Mouse (Mus musculus): Measurements from ENCODE around the gene Tbcel. TPM values are rescaled to one million over a fixed set of nuclear protein-coding genes. Genes with fewer than 3 reads are reported as not detected.

Gene Tbcel
- polyA plus RNA-seq, 1 experiment from 2014 or later = 4.9 TPM

- H3K4me3 ChIP-seq (ENCODE audit: low read depth, low read length) = no peak overlapping the region
- no peaks in the 10 kb centered on the region for H3K27me3 ChIP-seq (ENCODE audit: control insufficient read depth, insufficient read depth, low read length)
- 82% methylated on average over 10 of the region's 10 CpGs for WGBS
- H3K27ac ChIP-seq (replicated peaks; ENCODE audit: low read depth, low read length) = no peak overlapping the region
- H3K4me1 ChIP-seq (ENCODE audit: control insufficient read depth, insufficient read depth, low read length) = 0 out of 2 replicates have a peak, but pooled peaks cover 2% of the 10 kb centered on the region
- H3K4me2 ChIP-seq (ENCODE audit: low read depth, severe bottlenecking) = no peak overlapping the region
- DNase-seq (ENCODE audit: low spot score) = no peak
- no peak for ATAC-seq (ENCODE audit: insufficient number of reproducible peaks, low FRiP score, low TSS enrichment, low read depth)
- no peak overlapping the region for H3K9ac ChIP-seq (ENCODE audit: low read length)
- H3K36me3 ChIP-seq (ENCODE audit: control insufficient read depth, insufficient read depth, low read length) = peaks cover 2% of the 10 kb centered on the region; the same call in 1 of the 2 replicates
- no peaks in the 10 kb centered on the region for H3K9me3 ChIP-seq (ENCODE audit: control insufficient read depth, low read length)
Observed at GRCm38 (mm10) chr9:42426661-42427358, 80.8 kb downstream of the Tbcel start.

DNA sequence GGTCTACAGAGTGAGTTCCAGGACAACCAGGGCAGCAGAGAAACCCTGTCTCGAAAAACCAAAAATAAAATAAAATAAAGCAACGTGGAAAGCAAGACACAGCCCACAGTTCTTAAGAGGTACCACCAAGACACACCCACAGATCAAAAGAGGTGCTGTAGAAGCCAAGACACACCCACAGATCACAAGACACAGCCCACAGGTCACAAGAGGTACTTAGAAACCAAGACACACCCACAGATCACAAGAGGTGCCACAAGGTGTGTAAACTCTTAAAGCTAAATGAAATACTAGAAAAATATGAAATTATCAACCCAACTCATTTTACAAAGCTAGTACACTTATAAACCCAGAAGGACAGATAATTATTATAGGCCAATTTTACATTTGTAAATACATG lies 84.0 kb downstream of the Tbcel start:
- Histone ChIP-seq H3K4me3 (ENCODE audit: low read depth, low read length) (no peak overlapping the region), H3K27me3 (ENCODE audit: control insufficient read depth, insufficient read depth, low read length) (no peaks in the 10 kb centered on the region), H3K27ac (replicated peaks; ENCODE audit: low read depth, low read length) (no peak overlapping the region), H3K36me3 (ENCODE audit: control insufficient read depth, insufficient read depth, low read length) (no peaks in the 10 kb centered on the region; the same call in 1 of the 2 replicates), H3K9me3 (ENCODE audit: control insufficient read depth, low read length) (no peaks in the 10 kb centered on the region), H3K4me2 (ENCODE audit: low read depth, severe bottlenecking) (no peak overlapping the region), H3K4me1 (ENCODE audit: control insufficient read depth, insufficient read depth, low read length) (no peaks in the 10 kb centered on the region), H3K9ac (ENCODE audit: low read length) (no peak overlapping the region)
- no peak for DNase-seq (ENCODE audit: low spot score)
- ATAC-seq (ENCODE audit: insufficient number of reproducible peaks, low FRiP score, low TSS enrichment, low read depth) = no peak
- 81% methylated on average over 2 of the region's 2 CpGs for WGBS

GRCm38 (mm10) chr9:42419687-42420086 lies 87.9 kb downstream of the Tbcel start:
- WGBS = 84% methylated on average over 2 of the region's 2 CpGs

DNA sequence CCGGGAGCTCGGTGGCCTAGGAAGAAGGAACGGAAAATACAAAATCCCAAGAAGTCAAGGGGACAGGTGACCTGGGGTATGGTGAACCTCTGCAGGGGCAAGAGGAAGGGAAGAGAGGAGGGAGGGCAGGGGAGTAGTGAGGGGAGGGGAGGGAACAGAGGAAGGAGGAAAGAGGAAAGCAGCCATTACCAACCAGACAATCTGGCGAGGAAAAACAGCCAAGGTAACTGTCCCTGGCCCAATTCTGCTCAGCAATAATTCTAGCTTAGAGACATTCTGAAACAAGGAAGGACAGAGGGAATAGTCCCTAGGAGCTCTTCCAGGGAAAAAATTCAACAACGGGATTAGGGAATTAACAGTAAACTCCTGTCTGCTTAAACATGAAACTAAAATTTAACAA lies 88.8 kb downstream of the Tbcel start:
- H3K27ac ChIP-seq (replicated peaks; ENCODE audit: low read depth, low read length) = no peak overlapping the region
- ATAC-seq (ENCODE audit: insufficient number of reproducible peaks, low FRiP score, low TSS enrichment, low read depth) (no peak), DNase-seq (ENCODE audit: low spot score) (no peak)
- no peaks in the 10 kb centered on the region; the same call in 1 of the 2 replicates for H3K4me1 ChIP-seq (ENCODE audit: control insufficient read depth, insufficient read depth, low read length)
- H3K27me3 ChIP-seq (ENCODE audit: control insufficient read depth, insufficient read depth, low read length) = no peaks in the 10 kb centered on the region
- WGBS = 90% methylated on average over 5 of the region's 5 CpGs
- H3K4me3 ChIP-seq (ENCODE audit: low read depth, low read length) = no peak overlapping the region
- H3K4me2 ChIP-seq (ENCODE audit: low read depth, severe bottlenecking) = no peak overlapping the region
- H3K9ac ChIP-seq (ENCODE audit: low read length) = no peak overlapping the region
- H3K36me3 ChIP-seq (ENCODE audit: control insufficient read depth, insufficient read depth, low read length) = 0 out of 2 replicates have a peak, but pooled peaks cover 2% of the 10 kb centered on the region
- no peaks in the 10 kb centered on the region for H3K9me3 ChIP-seq (ENCODE audit: control insufficient read depth, low read length)

More at GRCm38 (mm10) chr9:42419687-42420086, 87.9 kb downstream of the Tbcel start:
- Histone ChIP-seq H3K9me3 (ENCODE audit: control insufficient read depth, low read length) (no peaks in the 10 kb centered on the region), H3K27me3 (ENCODE audit: control insufficient read depth, insufficient read depth, low read length) (no peaks in the 10 kb centered on the region), H3K4me2 (ENCODE audit: low read depth, severe bottlenecking) (no peak overlapping the region), H3K4me3 (ENCODE audit: low read depth, low read length) (no peak overlapping the region), H3K36me3 (ENCODE audit: control insufficient read depth, insufficient read depth, low read length) (0 out of 2 replicates have a peak, but pooled peaks cover 2% of the 10 kb centered on the region), H3K27ac (replicated peaks; ENCODE audit: low read depth, low read length) (no peak overlapping the region), H3K4me1 (ENCODE audit: control insufficient read depth, insufficient read depth, low read length) (no peaks in the 10 kb centered on the region; the same call in 1 of the 2 replicates), H3K9ac (ENCODE audit: low read length) (no peak overlapping the region)
- no peak for ATAC-seq (ENCODE audit: insufficient number of reproducible peaks, low FRiP score, low TSS enrichment, low read depth)
- no peak for DNase-seq (ENCODE audit: low spot score)

DNA sequence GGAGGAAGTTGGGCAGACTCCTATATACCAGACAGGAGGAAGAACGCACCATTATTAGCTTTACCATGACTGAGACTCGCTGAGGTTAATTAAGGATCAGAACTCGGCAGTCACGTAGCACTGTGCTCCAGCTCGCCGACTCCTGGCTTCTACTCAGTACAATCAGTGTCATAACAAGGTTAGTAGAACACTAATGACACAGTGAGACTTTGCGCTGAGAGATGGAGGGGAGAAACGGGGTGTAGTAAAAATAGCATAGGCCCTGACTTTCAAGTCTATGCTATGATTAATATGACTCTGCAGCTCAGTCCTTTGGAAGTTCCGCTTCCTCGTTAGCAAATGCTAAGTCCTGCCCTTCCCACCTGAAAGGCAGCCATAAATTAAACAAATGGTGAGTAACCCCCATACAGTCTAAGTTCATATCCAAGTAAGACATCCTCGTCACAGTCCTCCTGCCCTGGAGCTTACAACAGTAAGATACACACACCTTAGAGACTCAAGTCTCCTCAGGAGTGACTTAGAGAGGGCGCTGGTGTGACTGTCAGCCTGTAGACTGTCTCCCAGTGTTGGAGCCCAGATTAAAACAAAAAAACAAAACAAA lies 90.2 kb downstream of the Tbcel start:
- no peak overlapping the region for H3K27ac ChIP-seq (replicated peaks; ENCODE audit: low read depth, low read length)
- H3K27me3 ChIP-seq (ENCODE audit: control insufficient read depth, insufficient read depth, low read length) = no peaks in the 10 kb centered on the region
- H3K4me2 ChIP-seq (ENCODE audit: low read depth, severe bottlenecking) = no peak overlapping the region
- H3K9me3 ChIP-seq (ENCODE audit: control insufficient read depth, low read length) = no peaks in the 10 kb centered on the region
- H3K4me3 ChIP-seq (ENCODE audit: low read depth, low read length) = no peak overlapping the region
- DNase-seq (ENCODE audit: low spot score) (no peak), ATAC-seq (ENCODE audit: insufficient number of reproducible peaks, low FRiP score, low TSS enrichment, low read depth) (no peak)
- H3K36me3 ChIP-seq (ENCODE audit: control insufficient read depth, insufficient read depth, low read length) = peaks cover 2% of the 10 kb centered on the region; the same call in 1 of the 2 replicates
- WGBS = 48% methylated on average over 12 of the region's 12 CpGs
- no peaks in the 10 kb centered on the region; the same call in 1 of the 2 replicates for H3K4me1 ChIP-seq (ENCODE audit: control insufficient read depth, insufficient read depth, low read length)
- H3K9ac ChIP-seq (ENCODE audit: low read length) = no peak overlapping the region

DNA sequence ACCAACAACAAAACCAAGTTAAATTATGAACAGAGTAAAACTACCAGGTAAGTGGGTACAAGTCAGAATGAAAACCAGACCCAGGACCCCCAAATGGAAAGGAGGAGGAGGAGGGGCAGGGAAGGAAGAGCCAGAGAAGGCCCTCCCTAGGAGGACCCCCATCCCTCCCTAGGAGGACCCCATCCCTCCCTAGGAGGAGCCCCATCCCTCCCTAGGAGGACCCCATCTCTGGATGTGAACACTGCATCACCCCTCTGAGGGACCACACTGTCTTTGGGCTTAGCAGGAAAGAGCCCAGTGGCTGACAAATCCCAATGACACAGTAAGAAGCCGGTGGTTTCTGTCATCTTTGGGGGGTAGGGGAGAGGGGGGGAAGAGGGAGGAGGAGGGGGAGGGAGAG lies 92.4 kb downstream of the Tbcel start:
- H3K27ac ChIP-seq (replicated peaks; ENCODE audit: low read depth, low read length) = no peak overlapping the region
- H3K4me3 ChIP-seq (ENCODE audit: low read depth, low read length) = no peak overlapping the region
- 44% methylated on average over 1 of the region's 1 CpGs for WGBS
- no peak overlapping the region for H3K4me2 ChIP-seq (ENCODE audit: low read depth, severe bottlenecking)
- DNase-seq (ENCODE audit: low spot score) (no peak), ATAC-seq (ENCODE audit: insufficient number of reproducible peaks, low FRiP score, low TSS enrichment, low read depth) (no peak)
- no peaks in the 10 kb centered on the region for H3K9me3 ChIP-seq (ENCODE audit: control insufficient read depth, low read length)
- H3K36me3 ChIP-seq (ENCODE audit: control insufficient read depth, insufficient read depth, low read length) = peaks cover 2% of the 10 kb centered on the region; the same call in 1 of the 2 replicates
- no peaks in the 10 kb centered on the region; the same call in 1 of the 2 replicates for H3K4me1 ChIP-seq (ENCODE audit: control insufficient read depth, insufficient read depth, low read length)
- H3K27me3 ChIP-seq (ENCODE audit: control insufficient read depth, insufficient read depth, low read length) = no peaks in the 10 kb centered on the region
- no peak overlapping the region for H3K9ac ChIP-seq (ENCODE audit: low read length)

GRCm38 (mm10) chr9:42413345-42413744 lies 94.3 kb downstream of the Tbcel start:
- no peak overlapping the region for H3K4me2 ChIP-seq (ENCODE audit: low read depth, severe bottlenecking)
- WGBS = 89% methylated on average over 12 of the region's 12 CpGs
- H3K9me3 ChIP-seq (ENCODE audit: control insufficient read depth, low read length) = no peaks in the 10 kb centered on the region
- H3K27ac ChIP-seq (replicated peaks; ENCODE audit: low read depth, low read length) = no peak overlapping the region
- ATAC-seq (ENCODE audit: insufficient number of reproducible peaks, low FRiP score, low TSS enrichment, low read depth) (no peak), DNase-seq (ENCODE audit: low spot score) (no peak)
- no peaks in the 10 kb centered on the region; the same call in 1 of the 2 replicates for H3K4me1 ChIP-seq (ENCODE audit: control insufficient read depth, insufficient read depth, low read length)
- no peaks in the 10 kb centered on the region for H3K27me3 ChIP-seq (ENCODE audit: control insufficient read depth, insufficient read depth, low read length)
- no peak overlapping the region for H3K4me3 ChIP-seq (ENCODE audit: low read depth, low read length)
- H3K9ac ChIP-seq (ENCODE audit: low read length) = no peak overlapping the region
- peaks cover 2% of the 10 kb centered on the region; the same call in 1 of the 2 replicates for H3K36me3 ChIP-seq (ENCODE audit: control insufficient read depth, insufficient read depth, low read length)

- Histone ChIP-seq H3K4me3 (ENCODE audit: low read depth, low read length) (no peak overlapping the region), H3K9me3 (ENCODE audit: control insufficient read depth, low read length) (no peaks in the 10 kb centered on the region), H3K27ac (replicated peaks; ENCODE audit: low read depth, low read length) (no peak overlapping the region), H3K4me2 (ENCODE audit: low read depth, severe bottlenecking) (no peak overlapping the region), H3K9ac (ENCODE audit: low read length) (no peak overlapping the region), H3K4me1 (ENCODE audit: control insufficient read depth, insufficient read depth, low read length) (no peaks in the 10 kb centered on the region; the same call in 1 of the 2 replicates), H3K36me3 (ENCODE audit: control insufficient read depth, insufficient read depth, low read length) (no peaks in the 10 kb centered on the region; the same call in 1 of the 2 replicates), H3K27me3 (ENCODE audit: control insufficient read depth, insufficient read depth, low read length) (no peaks in the 10 kb centered on the region)
- DNase-seq (ENCODE audit: low spot score) (no peak), ATAC-seq (ENCODE audit: insufficient number of reproducible peaks, low FRiP score, low TSS enrichment, low read depth) (no peak)
- 94% methylated on average over 6 of the region's 6 CpGs for WGBS
Observed at GRCm38 (mm10) chr9:42411296-42411695, 96.3 kb downstream of the Tbcel start.
